Mouse (Mus musculus) lung, postnatal 0 days (tissue): Measurements from ENCODE around the gene Gtf2a1l. TPM values are rescaled to one million over a fixed set of nuclear protein-coding genes. Genes with fewer than 3 reads are reported as not detected.
A peak's percentile ranks its signal among the peaks of the same experiment; 100 is the strongest.

Experiments used
- ATAC-seq: fragments of 200-750 bp; cut with Nextera tagmentation; 2 replicates; pipeline ENCODE4 v1.8.0; 2017; ENCODE audit warnings: moderate library complexity
- DNase-seq: peaks from one replicate; pipeline ENCODE4 v3.0.0-alpha.2; 2016; ENCODE audit warnings: low spot score
- H3K27ac ChIP-seq: fragments of 300-500 bp; sonication (generic); 2 replicates; pipeline ENCODE4 v1.5.1; 2014; ENCODE audit warnings: antibody characterized with exemption, mild to moderate bottlenecking, low read length, mixed read lengths
- H3K27me3 ChIP-seq: fragments of 300-500 bp; sonication (generic); replicated peaks from 2 replicates; pipeline ENCODE4 v1.6.1; 2014; ENCODE audit warnings: low read length, mixed read lengths; ENCODE audit not compliant: insufficient read depth
- H3K36me3 ChIP-seq: fragments of 300-500 bp; sonication (generic); 2 replicates; pipeline ENCODE4 v1.6.1; 2014; ENCODE audit warnings: low read length, mixed read lengths; ENCODE audit not compliant: insufficient read depth
- H3K4me1 ChIP-seq: fragments of 300-500 bp; sonication (generic); 2 replicates; pipeline ENCODE4 v1.6.1; 2014; ENCODE audit warnings: antibody characterized with exemption, low read depth, low read length, mixed read lengths; ENCODE audit not compliant: insufficient read depth
- H3K4me2 ChIP-seq: fragments of 300-500 bp; sonication (generic); replicated peaks from 2 replicates; pipeline ENCODE4 v1.6.1; 2014; ENCODE audit warnings: low read depth, mild to moderate bottlenecking, low read length, moderate library complexity, mixed read lengths
- H3K4me3 ChIP-seq: fragments of 300-500 bp; sonication (generic); 2 replicates; pipeline ENCODE4 v1.5.1; 2014; ENCODE audit warnings: low read depth, low read length
- H3K9ac ChIP-seq: fragments of 300-500 bp; sonication (generic); replicated peaks from 2 replicates; pipeline ENCODE4 v1.6.1; 2014; ENCODE audit warnings: low read depth, mild to moderate bottlenecking
- H3K9me3 ChIP-seq: fragments of 300-500 bp; sonication (generic); 2 replicates; pipeline ENCODE4 v1.6.1; 2016; ENCODE audit warnings: low read length, mixed read lengths
- CTCF ChIP-seq: IDR thresholded peaks from 2 replicates; pipeline ENCODE4 v1.5.1; 2016; ENCODE audit warnings: antibody characterized with exemption, mild to moderate bottlenecking
- EP300 ChIP-seq: IDR thresholded peaks from 2 replicates; pipeline ENCODE4 v1.6.1; 2016; ENCODE audit warnings: antibody characterized with exemption, mild to moderate bottlenecking, control low read depth
- WGBS: fragments of 180-500 bp; shearing (Covaris S2); extraction: QIAGEN DNeasy Blood & Tissue Kit; methylation state at CpG from one replicate; pipeline ENCODE4 v1.1.7; 2014; 5-methylcytosine and 5-hydroxymethylcytosine counted together
- polyA plus RNA-seq: library from polyadenylated mRNA; unstranded; fragments of >200 nt; fragmentation: Nextera tagmentation; extraction: Ambion mirVana; gene quantifications from 2 replicates; pipeline ENCODE4 v1.2.1, GENCODE M21; 2015

Gtf2a1l gene
- polyA plus RNA-seq, 1 experiment from 2014 or later: not detected

- WGBS: 21% methylated on average over 9 of the region's 9 CpGs
- no peaks in the 10 kb centered on the region for H3K4me1 ChIP-seq
- H3K9me3 ChIP-seq: no peaks in the 10 kb centered on the region
- no peak for ATAC-seq
- H3K4me2 ChIP-seq: no peak overlapping the region
- no peak overlapping the region for H3K4me3 ChIP-seq
- no peaks in the 10 kb centered on the region for H3K36me3 ChIP-seq
- no peak for DNase-seq
- H3K27me3 ChIP-seq: no peaks in the 10 kb centered on the region
- H3K9ac ChIP-seq: no peak overlapping the region
- no peak overlapping the region for H3K27ac ChIP-seq
- no peak for TF ChIP-seq CTCF
- no peak for TF ChIP-seq EP300
Measured at GRCm38 (mm10) chr17:88758003-88758437, 89.6 kb downstream of the Gtf2a1l start.

- no peak overlapping the region for H3K27ac ChIP-seq
Measured at GRCm38 (mm10) chr17:88763396-88764135, 95.1 kb downstream of the Gtf2a1l start.

DNA sequence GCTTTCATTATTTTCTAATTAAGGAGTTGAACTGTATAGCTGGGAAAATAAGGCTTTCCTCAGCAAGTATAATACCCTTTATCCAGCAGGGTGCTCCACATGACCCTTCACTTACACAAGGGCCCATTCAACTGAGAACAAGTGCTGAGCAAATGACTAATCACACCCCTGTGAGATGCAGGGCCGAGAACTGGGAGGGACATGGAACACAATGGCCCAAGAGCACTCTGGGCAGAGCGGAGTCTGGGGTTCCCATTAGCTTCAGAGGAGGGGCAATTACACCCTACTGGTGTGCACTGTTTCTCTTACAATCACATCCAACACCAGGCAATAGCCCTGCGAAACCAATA lies 95.7 kb downstream of the Gtf2a1l start:
- DNase-seq (peak; percentile 76), ATAC-seq (peak; percentile 86)
- Histone ChIP-seq H3K27me3 (no peaks in the 10 kb centered on the region), H3K9me3 (no peaks in the 10 kb centered on the region), H3K27ac (no peak overlapping the region), H3K36me3 (no peaks in the 10 kb centered on the region), H3K4me1 (no peaks in the 10 kb centered on the region), H3K4me2 (no peak overlapping the region), H3K9ac (no peak overlapping the region), H3K4me3 (no peak overlapping the region)
- WGBS: 63% methylated on average over 3 of the region's 3 CpGs
- TF ChIP-seq CTCF (peak; percentile 44), EP300 (no peak)

More at GRCm38 (mm10) chr17:88763396-88764135, 95.1 kb downstream of the Gtf2a1l start:
- no peak overlapping the region for H3K4me3 ChIP-seq
- H3K36me3 ChIP-seq: no peaks in the 10 kb centered on the region
- TF ChIP-seq CTCF (no peak), EP300 (no peak)
- H3K4me1 ChIP-seq: no peaks in the 10 kb centered on the region
- peak; percentile 14; the same call in 1 of the 2 replicates for ATAC-seq
- no peaks in the 10 kb centered on the region for H3K27me3 ChIP-seq
- no peaks in the 10 kb centered on the region for H3K9me3 ChIP-seq
- H3K9ac ChIP-seq: no peak overlapping the region
- no peak overlapping the region for H3K4me2 ChIP-seq
- DNase-seq: no peak
- 50% methylated on average over 5 of the region's 5 CpGs for WGBS

Other genes starting within 250 kb of the Gtf2a1l start
- gene Foxn2, start 227.9 kb upstream of the Gtf2a1l start, polyA plus RNA-seq: 13.6 and 14.9 TPM in 2 replicates
- 18.6 TPM in 2 replicates for gene Ppp1r21, start 138.5 kb upstream of the Gtf2a1l start, polyA plus RNA-seq
- 6.4 and 6.9 TPM in 2 replicates for gene Ston1, start 71.0 kb upstream of the Gtf2a1l start, polyA plus RNA-seq
- gene Lhcgr, start 123.3 kb downstream of the Gtf2a1l start, polyA plus RNA-seq: 0.13 and 0.19 TPM in 2 replicates